Mouse (Mus musculus): ENCODE measurements around the gene Gm45015.
"Not testable (repeated sequence)": the region's sequence is repeated elsewhere in the genome, so short reads cannot be mapped to it uniquely, and the experiment has no call there.

Gm45015 gene

DNA sequence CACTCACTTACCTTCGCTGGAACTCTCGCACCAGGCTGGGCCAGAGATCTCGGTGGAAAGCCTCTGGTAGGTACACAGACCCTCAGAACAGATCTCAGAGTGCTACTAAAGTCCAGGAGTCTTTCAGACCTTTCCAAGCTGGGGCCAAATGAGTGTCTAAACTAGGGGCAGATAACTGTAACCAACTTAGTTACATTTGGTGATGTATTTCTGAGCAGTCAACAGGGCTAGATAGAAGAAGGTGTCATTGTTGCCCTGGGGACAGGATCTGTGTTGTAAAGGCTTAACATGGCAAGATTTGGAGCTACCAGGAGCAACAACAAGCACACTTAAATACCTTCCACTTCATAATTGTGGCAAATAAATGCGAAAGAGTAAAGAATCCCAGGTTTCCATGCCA lies at the start of gene Gm45015:
Gene Gm45015 (minus strand): TSS at position 101 of the 400 bp plus-strand sequence.
- no peak for DNase-seq (ENCODE audit: low read depth)

GRCm38 (mm10) chrX:73384924-73385323 lies 48.3 kb upstream of the Gm45015 start:
- no peak for DNase-seq (ENCODE audit: low read depth)

DNA sequence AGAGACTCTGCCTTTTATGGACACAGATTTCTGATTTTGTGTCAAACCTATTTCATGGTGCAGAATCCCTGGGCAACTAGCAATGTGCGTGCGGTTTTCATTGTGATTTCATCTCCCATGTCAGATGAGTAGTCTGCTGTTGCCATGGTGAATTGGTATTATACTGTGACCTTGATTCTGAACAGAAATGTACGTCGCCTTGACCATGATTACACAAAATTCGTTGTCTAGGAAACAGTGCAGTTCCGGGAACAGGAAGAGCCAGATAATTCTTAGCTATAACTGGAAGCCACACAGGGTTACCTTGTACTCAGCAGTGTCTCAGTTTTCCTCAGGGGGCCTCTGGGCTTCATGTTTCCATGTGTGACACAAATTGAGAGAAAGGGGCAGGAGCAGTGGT lies 47.8 kb upstream of the Gm45015 start:
- peak; percentile 40 for DNase-seq (ENCODE audit: low read depth)

DNA sequence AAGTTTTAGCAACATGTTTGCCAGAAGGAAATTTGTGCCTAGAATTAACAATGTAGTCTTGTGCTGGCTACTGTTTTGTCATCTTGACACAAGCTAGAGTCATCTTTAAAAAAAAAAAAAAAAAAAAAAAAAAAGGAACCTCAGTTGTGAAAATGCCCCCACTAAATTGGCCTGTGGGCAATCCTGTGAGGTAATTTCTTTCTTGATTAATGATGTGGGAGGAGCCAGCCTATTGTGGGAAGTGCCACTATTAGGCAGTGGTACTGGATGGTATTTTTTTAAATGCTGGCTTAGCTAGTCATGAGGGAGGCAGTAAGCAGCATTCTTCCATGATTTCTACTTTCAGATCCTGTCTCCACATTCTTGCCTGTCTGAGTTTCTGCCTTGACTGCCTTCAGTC lies 26.7 kb upstream of the Gm45015 start:
- peak; percentile 38 for DNase-seq (ENCODE audit: low read depth)

DNA sequence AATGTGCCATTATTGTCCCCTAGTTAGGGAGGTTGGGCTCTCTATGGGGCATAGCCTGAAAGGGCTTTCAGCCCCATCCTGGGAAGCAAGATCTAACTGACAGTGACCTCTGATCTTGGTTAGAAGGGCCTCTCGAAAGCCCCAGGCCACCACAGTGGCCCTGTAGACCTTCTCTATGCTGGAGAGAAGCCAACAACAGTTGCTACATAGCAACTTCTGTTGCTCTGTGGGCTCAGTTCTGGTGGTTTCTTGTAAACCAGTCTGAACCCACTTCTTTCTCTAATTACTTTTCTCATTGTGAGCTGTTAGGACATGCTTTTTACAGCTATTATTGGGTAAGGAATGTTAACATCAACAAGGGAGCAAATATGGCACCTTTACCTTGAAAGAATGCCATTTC lies 20.1 kb upstream of the Gm45015 start:
- peak; percentile 41 for DNase-seq (ENCODE audit: low read depth)

DNA sequence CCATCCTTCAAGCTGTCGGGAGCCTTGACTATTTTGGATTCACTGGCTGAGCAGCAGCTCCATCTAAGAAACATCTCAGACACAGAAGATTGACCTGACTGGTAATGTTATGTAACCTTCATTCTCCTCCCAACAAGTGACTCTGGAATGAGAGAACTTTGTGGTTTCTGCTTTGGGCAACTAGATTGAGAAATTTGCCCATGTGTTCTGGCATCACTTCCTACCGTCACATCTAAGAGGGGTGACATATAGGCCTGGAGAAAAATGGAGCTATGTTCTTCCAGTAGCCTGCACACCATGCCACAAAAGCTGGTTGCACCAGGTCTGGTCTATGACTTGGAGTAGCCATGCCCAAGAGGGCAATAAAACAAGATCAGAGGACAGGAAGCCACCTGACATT lies 19.5 kb upstream of the Gm45015 start:
- DNase-seq (ENCODE audit: low read depth): peak; percentile 67

- DNase-seq (ENCODE audit: low read depth): no peak
These were observed 7.7 kb upstream of the Gm45015 start for GRCm38 (mm10) chrX:73344346-73344745.

DNA sequence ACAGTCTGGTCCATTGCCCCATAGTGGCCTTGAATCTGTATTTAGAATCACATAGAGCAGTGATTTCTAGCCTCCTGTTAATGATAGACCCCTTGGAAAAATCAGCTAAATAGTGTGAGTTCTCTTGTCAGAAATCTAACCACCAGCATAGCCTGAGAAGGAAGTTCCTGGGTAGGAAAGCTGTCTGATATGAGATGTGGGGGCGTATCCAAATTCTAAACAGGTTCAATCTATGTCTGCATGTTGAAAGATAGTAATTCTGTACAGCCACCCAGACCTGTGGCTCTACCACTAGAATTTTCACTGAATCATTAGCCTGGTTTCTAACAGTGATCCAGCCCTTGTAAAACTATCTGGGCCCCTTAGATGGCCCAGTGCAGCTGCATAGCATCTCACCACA lies 7.2 kb upstream of the Gm45015 start:
- DNase-seq (ENCODE audit: low read depth): peak; percentile 33

- no peak for DNase-seq (ENCODE audit: low read depth)
These were observed 6.5 kb upstream of the Gm45015 start for GRCm38 (mm10) chrX:73342941-73343735.

DNA sequence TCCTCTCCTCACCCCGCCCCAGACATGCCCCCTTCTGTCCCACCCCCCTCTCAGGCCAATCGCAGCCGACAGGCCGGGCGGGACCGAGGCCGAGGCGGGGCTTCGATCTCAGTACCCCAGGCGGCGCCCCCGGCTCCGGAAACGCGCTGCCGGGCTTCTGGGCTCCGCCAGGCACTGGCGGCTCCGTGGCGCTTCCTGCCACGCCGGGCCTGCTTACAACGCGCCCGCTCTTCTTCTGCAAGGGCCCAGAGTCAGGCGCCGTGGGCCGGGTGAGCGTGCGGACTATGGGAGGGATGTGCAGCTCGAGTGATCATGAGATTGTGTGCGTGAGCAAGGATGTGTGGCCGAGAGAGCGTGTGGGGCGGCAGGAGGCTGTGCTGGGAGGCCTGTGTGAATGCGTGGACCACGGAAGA lies 5.8 kb upstream of the Gm45015 start, which contains the start of gene Zfp275:
Gene Zfp275 (plus strand): TSS at position 139 of the 413 bp plus-strand sequence.
- DNase-seq (ENCODE audit: low read depth): peak; percentile 69

DNA sequence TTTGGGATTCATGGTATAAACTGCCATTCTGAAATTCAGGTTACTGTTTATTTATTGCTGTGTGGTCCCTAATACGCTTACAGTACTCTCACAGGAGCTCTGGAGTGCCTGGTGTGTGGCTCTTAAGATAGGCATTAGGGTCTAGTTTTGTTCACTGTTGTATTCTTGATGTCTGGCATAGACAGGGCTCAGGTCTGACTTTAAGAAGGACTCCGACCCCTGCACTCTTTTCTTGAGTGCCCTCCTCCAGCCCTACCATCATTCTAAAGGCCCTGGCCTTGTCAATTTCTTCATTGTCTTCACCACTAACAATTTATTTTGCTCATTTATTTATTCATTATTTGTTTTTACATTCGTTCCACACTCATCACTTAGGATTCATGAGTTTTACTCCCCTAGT lies 5.4 kb upstream of the Gm45015 start:
- DNase-seq (ENCODE audit: low read depth): peak; percentile 1

GRCm38 (mm10) chrX:73341473-73341872 lies 4.8 kb upstream of the Gm45015 start:
- DNase-seq (ENCODE audit: low read depth): peak; percentile 41

GRCm38 (mm10) chrX:73333548-73333947 lies 3.1 kb downstream of the Gm45015 start:
- DNase-seq (ENCODE audit: low read depth): no peak

- DNase-seq (ENCODE audit: low read depth): no peak
These were observed 9.4 kb downstream of the Gm45015 start for GRCm38 (mm10) chrX:73327215-73327614.

DNA sequence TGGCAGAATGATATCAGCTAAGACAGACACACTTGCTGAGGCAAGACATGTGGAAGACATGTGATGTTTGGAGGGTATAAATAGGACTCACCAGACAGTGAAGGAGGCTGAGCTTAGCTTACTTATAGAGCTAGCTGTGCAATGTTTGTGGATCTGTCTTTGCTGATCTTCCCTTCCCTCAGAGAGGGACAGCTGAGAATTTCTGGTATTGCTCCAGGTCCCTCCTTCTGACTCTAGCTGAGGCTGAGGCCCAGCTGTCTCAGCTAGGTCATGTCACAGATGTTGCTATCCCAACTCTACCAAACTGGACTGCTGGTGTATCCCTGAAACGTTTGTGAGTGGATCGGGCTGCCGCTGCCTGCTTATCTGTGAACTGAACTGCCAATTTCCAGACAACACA lies 15.6 kb downstream of the Gm45015 start:
- DNase-seq (ENCODE audit: low read depth): no peak

DNA sequence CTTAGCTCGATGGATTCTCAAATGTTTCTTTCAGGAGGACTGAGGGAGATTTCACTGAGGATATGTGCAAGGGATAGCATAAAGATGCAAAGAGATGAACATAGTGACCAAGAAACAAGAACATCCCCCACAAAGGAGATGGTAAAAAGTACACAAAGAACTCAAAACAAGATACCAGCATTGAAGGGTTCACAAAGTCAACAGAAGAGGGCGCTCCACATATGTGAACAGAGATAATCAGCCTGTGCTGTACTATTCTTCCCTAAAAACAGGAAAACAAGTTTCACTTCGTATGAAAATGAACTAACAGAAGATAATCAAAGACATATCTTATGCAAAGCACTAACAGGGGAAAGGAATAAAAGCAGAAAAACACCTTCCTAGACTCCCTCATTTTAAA lies 24.1 kb downstream of the Gm45015 start:
- peak; percentile 54 for DNase-seq (ENCODE audit: low read depth)

GRCm38 (mm10) chrX:73295745-73296144 lies 40.9 kb downstream of the Gm45015 start:
- not testable (repeated sequence) for DNase-seq (ENCODE audit: low read depth)

GRCm38 (mm10) chrX:73292876-73293275 lies 43.8 kb downstream of the Gm45015 start, which contains the start of the genes Xlr5a and Xlr5c:
TSS of gene Xlr5a (minus strand) at chrX:73292976.
TSS of gene Xlr5c (minus strand) at chrX:73292976.
- DNase-seq (ENCODE audit: low read depth): not testable (repeated sequence)

Data from 416B (cell line).